Mouse (Mus musculus) MEL (cell line): ENCODE measurements around the gene 2300009A05Rik.

ENCODE experiments used
- CHD1 ChIP-seq: IDR thresholded peaks from 2 replicates; pipeline ENCODE4 v1.6.1; 2012; ENCODE audit warnings: low read depth, mild to moderate bottlenecking, inconsistent platforms, low read length, improper control_type of control experiment
- CTCF ChIP-seq, 3 experiments: IDR thresholded peaks in 2 of 3; conservative IDR thresholded peaks in 1 of 3; 2 replicates each; pipeline ENCODE4 v1.5.1; 2011 to 2012; ENCODE audit warnings: low read length in 3 of 3, low read depth in 2 of 3, mild to moderate bottlenecking in 2 of 3, improper control_type of control experiment in 1 of 3, inconsistent platforms in 1 of 3, mixed read lengths in 1 of 3, moderate library complexity in 1 of 3; ENCODE audit not compliant: control insufficient read depth in 1 of 3, insufficient read depth in 1 of 3, poor library complexity in 1 of 3, severe bottlenecking in 1 of 3
- EP300 ChIP-seq, 2 experiments: IDR thresholded peaks; 2 replicates each; pipeline ENCODE4 v1.6.1; 2011; ENCODE audit warnings: improper control_type of control experiment in 2 of 2, low read length in 2 of 2, low read depth in 1 of 2, mild to moderate bottlenecking in 1 of 2
- MYB ChIP-seq: IDR thresholded peaks from 2 replicates; pipeline ENCODE4 v1.6.1; 2011; ENCODE audit warnings: mild to moderate bottlenecking, low read depth, low read length, improper control_type of control experiment
- NRF1 ChIP-seq: IDR thresholded peaks from 2 replicates; pipeline ENCODE4 v1.6.1; 2014; ENCODE audit warnings: low read depth, mild to moderate bottlenecking, inconsistent platforms, low read length, improper control_type of control experiment, moderate library complexity; ENCODE audit not compliant: poor library complexity, insufficient read depth, severe bottlenecking
- POLR2A ChIP-seq, 2 experiments: IDR thresholded peaks; 2 replicates each; pipeline ENCODE4 v1.6.1; 2011 to 2012; ENCODE audit warnings: low read length in 2 of 2, mild to moderate bottlenecking in 2 of 2, control low read depth in 1 of 2, improper control_type of control experiment in 1 of 2, low read depth in 1 of 2, moderate library complexity in 1 of 2; ENCODE audit not compliant: control insufficient read depth in 1 of 2, insufficient read depth in 1 of 2, poor library complexity in 1 of 2
- TAL1 ChIP-seq: IDR thresholded peaks from 2 replicates; pipeline ENCODE4 v1.6.1; 2012; ENCODE audit warnings: mild to moderate bottlenecking, inconsistent platforms, low read length, moderate library complexity, mixed read lengths
- USF1 ChIP-seq: IDR thresholded peaks from 2 replicates; pipeline ENCODE4 v1.6.1; 2014; ENCODE audit warnings: low read depth, mild to moderate bottlenecking, inconsistent platforms, low read length, improper control_type of control experiment, moderate library complexity
- ZNF384 ChIP-seq: IDR thresholded peaks from 2 replicates; pipeline ENCODE4 v1.6.1; 2012; ENCODE audit warnings: low read depth, mild to moderate bottlenecking, inconsistent platforms, low read length, improper control_type of control experiment

- TF ChIP-seq EP300 (IDR thresholded peaks at IDR 0.05; ENCODE audit: low read depth in 1 of 2, low read length in 2 of 2) (no peak), ZNF384 (no peak), TAL1 (no peak), MYB (no peak), NRF1 (no peak), CTCF (IDR thresholded peaks at IDR 0.05 in 2 of 3, conservative IDR thresholded peaks at IDR 0.05 in 1 of 3; ENCODE audit: control insufficient read depth in 1 of 3, insufficient read depth in 1 of 3, low read depth in 2 of 3, low read length in 3 of 3, poor library complexity in 1 of 3, severe bottlenecking in 1 of 3) (no peak), CHD1 (no peak), POLR2A (IDR thresholded peaks at IDR 0.05; ENCODE audit: control insufficient read depth in 1 of 2, insufficient read depth in 1 of 2, low read depth in 1 of 2, low read length in 2 of 2, poor library complexity in 1 of 2) (no peak), USF1 (no peak)
These were observed 50.9 kb downstream of the 2300009A05Rik start for GRCm38 (mm10) chr9:63348146-63348545.
